Mouse (Mus musculus): ENCODE results near the gene Adam1b.
"Not testable (repeated sequence)": the region's sequence is repeated elsewhere in the genome, so short reads cannot be mapped to it uniquely, and the experiment has no call there.

Gene Adam1b

GRCm38 (mm10) chr5:121503231-121503630 lies at the start of gene Adam1b:
Gene Adam1b, minus strand, starts transcription at chr5:121503435.
- no peak for DNase-seq

- DNase-seq = no peak
Measured at GRCm38 (mm10) chr5:121549196-121549595, 46.0 kb upstream of the Adam1b start.

GRCm38 (mm10) chr5:121547084-121547483 lies 43.8 kb upstream of the Adam1b start:
- no peak for DNase-seq

- peak; percentile 23 for DNase-seq
Measured at GRCm38 (mm10) chr5:121546530-121546895, 43.3 kb upstream of the Adam1b start.

GRCm38 (mm10) chr5:121545793-121546529 lies 42.7 kb upstream of the Adam1b start, which contains the start of gene Mapkapk5:
Gene Mapkapk5, minus strand, starts transcription at chr5:121545905.
- peak; percentile 97 for DNase-seq

GRCm38 (mm10) chr5:121544910-121545792 lies 41.9 kb upstream of the Adam1b start, which contains the start of the genes Adam1a and Gm42878:
Gene Adam1a, minus strand, starts transcription at chr5:121545482.
Gene Gm42878, minus strand, starts transcription at chr5:121545482.
- no peak for DNase-seq

GRCm38 (mm10) chr5:121543370-121543769 lies 40.1 kb upstream of the Adam1b start:
- no peak for DNase-seq

- no peak for DNase-seq
Measured at GRCm38 (mm10) chr5:121541235-121541634, 38.0 kb upstream of the Adam1b start.

- DNase-seq = no peak
Measured at GRCm38 (mm10) chr5:121540066-121540465, 36.8 kb upstream of the Adam1b start.

GRCm38 (mm10) chr5:121537588-121537987 lies 34.4 kb upstream of the Adam1b start:
- no peak for DNase-seq

GRCm38 (mm10) chr5:121536921-121537555 lies 33.8 kb upstream of the Adam1b start:
- no peak for DNase-seq

GRCm38 (mm10) chr5:121535116-121535515 lies 31.9 kb upstream of the Adam1b start:
- no peak for DNase-seq

GRCm38 (mm10) chr5:121534521-121534920 lies 31.3 kb upstream of the Adam1b start:
- no peak for DNase-seq

- no peak for DNase-seq
Measured at GRCm38 (mm10) chr5:121526961-121527360, 23.7 kb upstream of the Adam1b start.

GRCm38 (mm10) chr5:121526526-121526925 lies 23.3 kb upstream of the Adam1b start:
- no peak for DNase-seq

GRCm38 (mm10) chr5:121525774-121526450 lies 22.7 kb upstream of the Adam1b start:
- no peak for DNase-seq

- not testable (repeated sequence) for DNase-seq
Measured at GRCm38 (mm10) chr5:121519758-121520157, 16.5 kb upstream of the Adam1b start.

GRCm38 (mm10) chr5:121518983-121519382 lies 15.7 kb upstream of the Adam1b start:
- DNase-seq = no peak

- no peak for DNase-seq
Measured at GRCm38 (mm10) chr5:121510009-121510408, 6.8 kb upstream of the Adam1b start.

- no peak for DNase-seq
Measured at GRCm38 (mm10) chr5:121506846-121507245, 3.6 kb upstream of the Adam1b start.

- DNase-seq = not testable (repeated sequence)
Measured at GRCm38 (mm10) chr5:121501424-121501996, 1.7 kb downstream of the Adam1b start.

GRCm38 (mm10) chr5:121500719-121501118 lies 2.5 kb downstream of the Adam1b start:
- no peak for DNase-seq

Data from cerebellum, adult 11 months (tissue).